Mouse (Mus musculus): ENCODE measurements around the gene Golga4. TPM values are rescaled to one million over a fixed set of nuclear protein-coding genes. Genes with fewer than 3 reads are reported as not detected.
A peak's percentile ranks its signal among the peaks of the same experiment; 100 is the strongest.

The Golga4 gene
- total RNA-seq, 2 experiments from 2014 or later: 79.6 to 81.9 TPM

DNA sequence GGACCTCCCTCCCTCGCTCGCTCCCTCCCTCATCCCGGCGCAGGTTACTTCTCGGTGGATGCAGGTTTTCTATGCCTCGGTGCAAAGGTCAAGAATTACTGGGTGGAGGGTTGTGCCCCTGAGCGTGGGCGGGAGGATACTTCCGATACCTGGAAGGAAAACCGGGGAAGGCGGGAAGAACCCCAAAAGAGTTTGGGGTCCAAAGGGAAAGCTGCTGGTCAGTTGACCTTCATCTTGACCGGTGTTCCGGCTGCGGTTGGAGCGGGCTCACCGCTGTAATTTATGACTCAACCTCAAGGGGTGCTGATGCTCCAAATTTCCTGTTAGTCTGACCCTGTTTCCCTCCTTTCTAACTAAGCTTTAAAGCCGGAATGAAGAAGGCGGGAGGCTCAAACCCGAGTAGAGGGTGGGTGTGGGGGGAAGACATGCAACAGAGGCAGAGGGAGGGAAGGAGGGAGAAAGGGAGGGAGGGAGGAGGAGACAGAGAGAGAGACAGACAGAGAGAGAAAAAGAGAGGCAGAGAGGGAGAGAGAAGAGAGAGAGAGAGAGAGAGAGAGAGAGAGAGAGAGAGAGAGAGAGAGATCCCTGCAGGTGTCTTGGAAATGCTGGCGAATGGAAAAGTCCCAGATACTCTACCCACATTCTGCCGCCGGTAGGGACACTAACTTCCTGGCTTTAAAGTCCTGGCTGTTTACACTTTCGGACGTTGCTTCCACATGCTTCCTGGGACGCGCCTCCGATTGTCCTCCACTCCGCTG, 17.8 kb upstream of the Golga4 start:
- intact Hi-C loops (cut with DNase I): loop anchor here (5.0 kb wide), 2 partner anchors 391 to 436 kb away; no protein-coding TSS in a partner anchor
- DNase-seq: peak; percentile 46

GRCm38 (mm10) chr9:118488896-118489578, 17.0 kb upstream of the Golga4 start:
- no peak for DNase-seq
- intact Hi-C loops (cut with DNase I): loop anchor here (5.0 kb wide), 2 partner anchors 392 to 437 kb away; no protein-coding TSS in a partner anchor

DNA sequence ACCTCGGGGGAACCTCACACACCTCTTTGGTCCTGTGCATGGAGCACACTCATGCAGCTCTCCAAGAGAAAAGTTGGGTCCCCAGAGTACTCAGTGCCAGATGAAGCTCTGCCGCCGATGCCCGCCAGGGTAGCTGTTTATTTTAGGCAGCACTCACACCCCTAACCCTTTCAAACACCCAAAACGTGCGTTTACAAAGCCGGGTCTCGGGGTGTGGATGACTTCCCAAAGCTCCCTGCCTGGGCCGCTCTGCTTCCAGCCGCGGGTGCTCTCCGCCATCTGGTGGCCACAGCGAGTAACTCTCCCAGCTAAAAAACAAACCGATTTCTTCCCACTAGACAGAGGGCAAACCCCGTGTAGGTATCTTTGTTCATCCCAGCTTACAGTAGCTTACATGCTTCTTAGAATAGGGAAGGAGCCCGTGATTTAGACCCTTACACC, 16.5 kb upstream of the Golga4 start:
- intact Hi-C loops (cut with DNase I): loop anchor here (5.0 kb wide), 2 partner anchors 392 to 437 kb away; no protein-coding TSS in a partner anchor
- DNase-seq: peak; percentile 78

- intact Hi-C loops (cut with DNase I): no loop called here
- DNase-seq: no peak
Measured at GRCm38 (mm10) chr9:118491195-118491594, 14.9 kb upstream of the Golga4 start.

DNA sequence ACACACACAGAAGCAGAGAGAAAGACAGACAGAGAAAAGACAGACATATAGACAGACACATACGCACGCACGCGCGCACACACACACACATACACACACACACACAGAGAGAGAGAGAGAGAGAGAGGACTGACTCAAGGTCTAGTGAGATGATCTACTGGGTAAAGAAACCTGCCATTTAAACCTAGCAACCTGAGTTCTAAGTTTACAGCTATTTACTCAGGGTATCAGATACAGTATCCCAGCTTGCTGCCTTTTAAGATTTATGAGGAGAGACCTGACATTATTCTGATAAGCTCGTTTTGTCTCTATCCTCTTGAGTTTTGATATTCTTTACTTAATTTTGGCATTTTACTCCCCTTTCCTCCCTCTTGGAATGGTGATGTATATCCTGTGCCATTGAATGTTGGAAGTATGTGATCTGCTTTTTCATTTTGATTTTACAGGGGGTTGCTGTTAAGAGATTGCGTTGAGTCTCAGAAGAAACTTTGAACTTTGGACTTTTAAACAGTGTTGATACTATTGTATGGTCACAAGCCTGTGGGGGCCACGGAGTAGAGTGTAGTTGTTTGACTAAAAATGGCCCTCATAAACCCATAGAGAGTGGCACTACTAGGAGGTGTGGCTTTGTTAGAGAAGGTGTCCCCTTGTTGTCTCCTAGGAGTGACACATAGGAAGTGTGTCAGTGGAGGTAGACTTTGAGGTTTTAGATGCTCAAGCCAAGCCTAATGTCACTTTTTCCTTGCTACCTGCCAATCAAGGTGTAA, 13.0 kb upstream of the Golga4 start:
- DNase-seq: no peak
- intact Hi-C loops (cut with DNase I): no loop called here

- intact Hi-C loops (cut with DNase I): no loop called here
- no peak for DNase-seq
Measured at GRCm38 (mm10) chr9:118494106-118494505, 12.0 kb upstream of the Golga4 start.

- intact Hi-C loops (cut with DNase I): no loop called here
- DNase-seq: no peak
Measured at GRCm38 (mm10) chr9:118495933-118496332, 10.1 kb upstream of the Golga4 start.

- intact Hi-C loops (cut with DNase I): no loop called here
- DNase-seq: no peak
Measured at GRCm38 (mm10) chr9:118496952-118497351, 9.1 kb upstream of the Golga4 start.

GRCm38 (mm10) chr9:118498061-118498460, 8.0 kb upstream of the Golga4 start:
- no peak for DNase-seq
- intact Hi-C loops (cut with DNase I): no loop called here

DNA sequence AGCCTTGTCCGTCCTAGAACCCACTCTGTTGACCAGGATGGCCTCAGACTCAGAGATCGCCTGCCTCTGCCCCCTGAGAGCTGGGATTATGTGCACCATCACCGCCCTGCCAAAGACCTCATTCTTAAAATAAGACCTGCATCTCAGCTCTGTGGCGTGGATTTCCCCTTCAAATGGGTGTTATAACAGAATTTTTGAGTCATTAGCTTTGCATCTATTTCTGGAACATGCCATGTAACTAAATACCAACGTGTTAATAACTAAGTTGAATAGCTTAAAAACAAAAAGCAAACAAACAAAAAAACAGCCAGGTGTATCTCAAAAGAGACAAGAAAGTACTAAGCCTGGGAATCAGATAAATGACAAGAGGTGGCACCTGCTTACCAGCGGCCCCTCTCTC, 5.1 kb upstream of the Golga4 start:
- DNase-seq: no peak

DNA sequence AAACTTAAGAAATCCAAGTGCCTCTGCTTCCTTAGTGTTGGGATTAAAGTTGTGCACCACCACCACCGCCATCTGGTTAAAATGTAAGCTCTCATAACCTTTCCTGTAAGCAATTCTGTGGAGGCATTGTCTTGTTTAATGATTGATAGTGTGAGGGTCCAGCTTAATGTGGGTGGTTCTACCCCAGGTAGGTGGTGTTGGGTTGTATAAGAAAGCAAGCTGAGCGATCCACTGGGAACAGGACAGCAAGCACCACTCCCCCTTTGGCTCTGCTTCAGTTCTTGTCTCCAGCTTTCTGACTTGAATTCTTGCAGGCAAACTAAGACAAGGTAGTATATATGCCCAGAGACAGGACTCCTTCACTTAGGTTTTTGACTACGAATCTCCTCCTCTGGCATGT, 1.4 kb upstream of the Golga4 start:
- DNase-seq: no peak
- intact Hi-C loops (cut with DNase I): no loop called here

More for the DNA sequence above, 5.1 kb upstream of the Golga4 start:
- intact Hi-C loops (cut with DNase I): no loop called here

GRCm38 (mm10) chr9:118506404-118507231, 551 bp downstream of the Golga4 start:
- intact Hi-C loops (cut with DNase I): no loop called here
- DNase-seq: peak; percentile 32

- no peak for DNase-seq
- intact Hi-C loops (cut with DNase I): no loop called here
Measured at GRCm38 (mm10) chr9:118507552-118507951, 1.5 kb downstream of the Golga4 start.

GRCm38 (mm10) chr9:118508601-118509000, 2.5 kb downstream of the Golga4 start:
- DNase-seq: no peak
- intact Hi-C loops (cut with DNase I): no loop called here

GRCm38 (mm10) chr9:118510941-118511690, 5.0 kb downstream of the Golga4 start:
- DNase-seq: no peak
- intact Hi-C loops (cut with DNase I): no loop called here

- intact Hi-C loops (cut with DNase I): no loop called here
- no peak for DNase-seq
Measured at GRCm38 (mm10) chr9:118512681-118513233, 6.7 kb downstream of the Golga4 start.

DNA sequence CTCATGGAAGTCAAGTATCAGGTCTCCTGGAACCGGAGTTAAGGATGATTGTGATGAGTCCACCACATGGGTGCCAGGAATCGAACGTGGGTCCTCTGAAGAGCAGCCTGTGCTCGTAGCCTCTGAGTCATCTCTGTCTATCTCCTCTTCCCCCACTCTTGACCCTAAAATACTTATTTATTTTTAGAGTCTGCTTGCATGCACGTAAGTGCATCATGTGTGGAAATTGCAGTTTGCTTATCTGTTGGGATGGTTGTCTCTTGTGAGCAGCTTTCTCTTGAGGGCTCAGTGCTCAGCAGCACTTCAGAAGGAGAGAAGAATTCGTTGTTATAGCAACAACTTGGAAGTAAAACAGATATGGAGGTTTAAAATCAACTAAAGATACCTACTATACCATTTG, 9.4 kb downstream of the Golga4 start:
- intact Hi-C loops (cut with DNase I): no loop called here
- no peak for DNase-seq

GRCm38 (mm10) chr9:118516162-118516561, 10.1 kb downstream of the Golga4 start:
- no peak for DNase-seq
- intact Hi-C loops (cut with DNase I): no loop called here

GRCm38 (mm10) chr9:118517619-118518018, 11.6 kb downstream of the Golga4 start:
- intact Hi-C loops (cut with DNase I): no loop called here
- DNase-seq: no peak

Data from left cerebral cortex, postnatal 4 days (tissue).